ENCODE assay signal across 8 mouse cellular contexts in the genomic region with DNA sequence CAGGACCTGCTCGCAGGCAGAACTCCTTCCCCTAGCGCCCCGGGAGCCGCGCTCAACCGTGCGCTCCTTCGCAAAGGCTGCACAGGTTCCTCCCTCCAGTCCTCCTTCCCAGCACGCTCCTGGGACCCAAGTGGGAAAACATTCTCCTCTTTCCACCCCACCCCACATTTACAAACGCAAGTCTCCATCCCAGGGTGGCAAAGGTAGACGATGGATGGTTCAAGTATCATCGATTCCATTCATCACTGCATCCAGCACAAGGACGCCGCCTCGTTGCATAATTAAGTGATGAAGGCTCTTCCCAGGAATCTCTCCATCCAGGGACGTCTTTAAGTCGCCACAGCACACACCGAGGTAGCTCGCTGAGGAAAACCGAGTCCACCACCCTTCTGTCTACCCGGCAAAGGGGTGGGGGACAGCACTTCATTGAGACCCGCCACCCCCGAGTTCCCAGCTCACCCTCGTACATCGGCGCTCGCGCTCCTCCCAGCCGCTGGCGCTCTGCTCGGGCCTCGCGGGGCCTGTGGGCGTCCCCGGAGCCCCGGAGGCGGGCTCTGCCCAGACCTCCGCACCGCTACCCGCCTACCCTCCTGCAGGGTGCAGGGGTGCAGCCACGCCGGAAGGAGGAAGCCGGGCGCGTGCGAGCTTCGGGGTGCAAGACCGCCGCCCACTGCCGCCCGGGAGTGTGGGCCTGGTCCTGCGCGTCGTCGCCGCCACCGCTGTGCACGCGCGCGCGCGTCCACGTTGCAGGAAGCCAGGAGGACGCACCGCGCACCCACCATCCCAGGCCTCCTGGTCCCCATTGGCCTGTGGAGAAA. TPM values are rescaled to one million over a fixed set of nuclear protein-coding genes. Genes with fewer than 3 reads are reported as not detected.
DNase-seq lines count a peak whose midpoint lies in the region; ATAC-seq and TF ChIP-seq lines count a peak whose summit lies in the region.

TSS of gene Chst10 (minus strand) at position 731 of the 818 bp plus-strand sequence.

- peaks cover 35% of the 10 kb centered on the region for H3K27me3 ChIP-seq in heart, embryonic 13.5 days (replicated peaks)
- H3K27me3 ChIP-seq in kidney, postnatal 0 days (ENCODE audit: insufficient read depth, low read length) = no peaks in the 10 kb centered on the region; the same call in 1 of the 2 replicates
- peaks cover 3% of the 10 kb centered on the region; the same call in 1 of the 2 replicates for H3K27me3 ChIP-seq in liver, adult 2 months (ENCODE audit: control insufficient read depth, insufficient read depth, low read length)
- H3K27me3 ChIP-seq in splenic B cell, adult 2 months (ENCODE audit: control insufficient read depth, insufficient read depth, low read length, poor library complexity, severe bottlenecking) = 0 out of 2 replicates have a peak, but pooled peaks cover 2% of the 10 kb centered on the region

- ATAC-seq in erythroid progenitor cell, adult 5-6 weeks (replicated peaks; ENCODE audit: low FRiP score, poor library complexity, severe bottlenecking) = peak; percentile 92
- ATAC-seq in heart, embryonic 13.5 days (ENCODE audit: extremely low read depth, insufficient number of reproducible peaks, low FRiP score, low TSS enrichment) = peak; percentile 77
- ATAC-seq in kidney, postnatal 0 days (replicated peaks; ENCODE audit: low FRiP score, low read depth) = peak; percentile 83

- no peaks in the 10 kb centered on the region for H3K9me3 ChIP-seq in heart, embryonic 13.5 days
- no peaks in the 10 kb centered on the region for H3K9me3 ChIP-seq in kidney, postnatal 0 days (replicated peaks; ENCODE audit: low read length)

- peak within 1 kb of the TSS; percentile 78 for H3K9ac ChIP-seq in heart, embryonic 13.5 days
- peak within 1 kb of the TSS; percentile 47 for H3K9ac ChIP-seq in kidney, postnatal 0 days (ENCODE audit: low read depth, low read length)
- H3K9ac ChIP-seq in liver, adult 2 months (ENCODE audit: low read depth, low read length) = no peak within 1 kb of the TSS

- TF ChIP-seq CTCF in kidney, postnatal 0 days (IDR thresholded peaks at IDR 0.05; ENCODE audit: low read depth) = no peak
- no peak for TF ChIP-seq CTCF in liver, adult 2 months (IDR thresholded peaks at IDR 0.05; ENCODE audit: low read depth, low read length)

- no peaks in the 10 kb centered on the region for H3K79me2 ChIP-seq in liver, adult 2 months (ENCODE audit: control insufficient read depth, insufficient read depth, low read length)

- DNase-seq in 3T3-L1 (ENCODE audit: low read depth, low spot score) = peak; percentile 20
- peak; percentile 95 for DNase-seq in brain, adult 2 months (ENCODE audit: low read depth, low spot score)
- peak; percentile 69 for DNase-seq in kidney, postnatal 0 days (ENCODE audit: low spot score)
- DNase-seq in liver, adult 2 months (ENCODE audit: extremely low read depth, low read depth, low spot score) = no peak
- peak; percentile 92 for DNase-seq in naive thymus-derived CD4-positive, alpha-beta T cell, adult 2 months (ENCODE audit: low read depth)
- peak; percentile 83 for DNase-seq in splenic B cell, adult 2 months (ENCODE audit: low read depth, low spot score)

- no peak within 1 kb of the TSS for H3K27ac ChIP-seq in heart, embryonic 13.5 days (replicated peaks)
- no peak within 1 kb of the TSS for H3K27ac ChIP-seq in kidney, postnatal 0 days
- no peak within 1 kb of the TSS for H3K27ac ChIP-seq in liver, adult 2 months (replicated peaks; ENCODE audit: insufficient read depth, low read depth, low read length)

- under 1% methylated on average over 63 of the region's 67 CpGs for WGBS in heart, embryonic 13.5 days
- under 1% methylated on average over 64 of the region's 67 CpGs for WGBS in kidney, postnatal 0 days
- 1% methylated on average over 67 of the region's 67 CpGs for WGBS in liver, adult 2 months

- H3K4me2 ChIP-seq in heart, embryonic 13.5 days = peak within 1 kb of the TSS; percentile 87
- H3K4me2 ChIP-seq in kidney, postnatal 0 days (ENCODE audit: low read length) = peak within 1 kb of the TSS; percentile 87

- peak within 1 kb of the TSS; percentile 68 for H3K4me3 ChIP-seq in heart, embryonic 13.5 days
- H3K4me3 ChIP-seq in kidney, postnatal 0 days (replicated peaks; ENCODE audit: low read depth, low read length) = peak within 1 kb of the TSS; percentile 66
- peak within 1 kb of the TSS; percentile 45; the same call in 1 of the 2 replicates for H3K4me3 ChIP-seq in liver, adult 2 months (ENCODE audit: insufficient read depth, low read depth, low read length)

- peaks cover 8% of the 10 kb centered on the region; the same call in 1 of the 2 replicates for H3K4me1 ChIP-seq in heart, embryonic 13.5 days
- no peaks in the 10 kb centered on the region for H3K4me1 ChIP-seq in kidney, postnatal 0 days (replicated peaks; ENCODE audit: insufficient read depth, low read length)
- H3K4me1 ChIP-seq in liver, adult 2 months (ENCODE audit: control insufficient read depth, insufficient read depth, low read length) = no peaks in the 10 kb centered on the region

- H3K36me3 ChIP-seq in heart, embryonic 13.5 days = no peaks in the 10 kb centered on the region
- no peaks in the 10 kb centered on the region for H3K36me3 ChIP-seq in kidney, postnatal 0 days (ENCODE audit: insufficient read depth, low read length)
- H3K36me3 ChIP-seq in liver, adult 2 months (ENCODE audit: control insufficient read depth, insufficient read depth, low read length) = no peaks in the 10 kb centered on the region
- H3K36me3 ChIP-seq in splenic B cell, adult 2 months (ENCODE audit: control insufficient read depth, insufficient read depth, low read length, poor library complexity, severe bottlenecking) = no peaks in the 10 kb centered on the region; the same call in 1 of the 2 replicates

- no peak for TF ChIP-seq POLR2A in liver, adult 2 months (IDR thresholded peaks at IDR 0.05; ENCODE audit: extremely low read depth, insufficient read depth, low read length)

RNA-seq across cellular contexts. Expression of gene Chst10, which starts in this region (rescaled TPM):
- total RNA-seq in erythroid progenitor cell, adult 5-6 weeks (2015; ENCODE audit: low replicate concordance) = 24.1 and 38.1 TPM in 2 replicates
- 27.5 and 37.8 TPM in 2 replicates for total RNA-seq in erythroid progenitor cell, adult 5-6 weeks (2017; ENCODE audit: low replicate concordance)
- 2.0 and 2.7 TPM in 2 replicates for polyA plus RNA-seq in heart, embryonic 13.5 days (2015; fragmentation: Nextera tagmentation; extraction: Ambion mirVana)
- polyA plus RNA-seq in kidney, postnatal 0 days (2015; fragmentation: Nextera tagmentation; extraction: Ambion mirVana) = 3.3 and 3.9 TPM in 2 replicates
- total RNA-seq in liver, adult 2 months (2014; rRNA removed) = 0.07 and 0.09 TPM in 2 replicates
- polyA plus RNA-seq in liver, adult 2 months (2012; rRNA removed) = 0.05 and 0.07 TPM in 2 replicates

Comparison
In these comparisons a context has a peak if more than half of its experiments do, and no peak if none do; other contexts are left out.
1. RNA of gene Chst10 (total RNA-seq): 24.1 to 38.1 TPM in erythroid progenitor cell, adult 5-6 weeks; 0.07 to 0.09 TPM in liver, adult 2 months; every median in the first group is over 10 times any median in the second.
2. Peak in every context shown above with its lines, with median percentiles within 50 percentile points of each other: ATAC-seq and H3K4me3 ChIP-seq.